Mouse (Mus musculus) testis, postnatal 10 days (tissue): ENCODE data around the gene Rnf34.

Source experiments
- DNase-seq: peaks from one replicate; pipeline ENCODE4 v3.0.0; 2021; ENCODE audit warnings: low spot score

Gene Rnf34

DNA sequence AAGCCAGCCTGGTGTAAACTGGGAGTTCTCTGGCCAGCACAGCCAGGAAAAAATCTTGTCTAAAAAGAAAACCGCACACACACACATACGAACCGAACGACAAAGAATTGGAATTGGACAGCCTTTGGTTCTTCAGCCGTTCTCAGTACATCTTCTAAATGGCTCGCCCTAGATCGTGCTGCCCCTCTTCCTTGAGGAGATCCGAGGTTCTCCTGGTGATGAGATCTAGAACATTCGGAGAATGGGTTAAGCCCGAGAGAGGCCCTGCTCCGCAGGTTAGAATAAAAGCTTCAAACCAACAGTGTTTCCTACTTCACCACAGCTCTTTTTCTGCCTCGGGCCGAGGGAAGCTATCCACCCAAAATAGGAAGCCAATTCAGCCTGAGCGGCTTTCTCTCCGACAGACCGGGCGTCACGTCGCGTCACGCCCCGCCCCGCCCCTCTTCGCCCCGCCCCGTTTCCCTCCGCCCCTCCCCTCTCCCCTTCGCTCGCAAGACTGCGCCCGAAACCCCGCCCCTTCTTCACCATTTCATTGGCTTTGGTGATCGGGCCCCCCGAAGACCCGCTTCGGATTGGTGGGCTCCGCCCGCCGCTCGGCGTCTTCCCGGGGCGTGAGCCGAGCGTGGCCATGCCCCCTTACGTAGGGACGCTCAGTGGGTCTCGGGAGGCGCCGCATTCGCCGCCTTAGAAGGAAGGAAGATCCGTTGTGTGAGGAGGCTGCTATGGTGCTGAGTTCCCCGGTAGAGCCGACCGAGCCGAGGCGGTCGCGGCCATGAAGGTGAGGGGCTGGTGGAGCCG lies at the start of gene Rnf34:
TSS of gene Rnf34 (plus strand) at position 528 of the 798 bp plus-strand sequence.
- peak; percentile 98 for DNase-seq

GRCm38 (mm10) chr5:122800345-122801010 lies 49.4 kb upstream of the Rnf34 start:
- no peak for DNase-seq

DNA sequence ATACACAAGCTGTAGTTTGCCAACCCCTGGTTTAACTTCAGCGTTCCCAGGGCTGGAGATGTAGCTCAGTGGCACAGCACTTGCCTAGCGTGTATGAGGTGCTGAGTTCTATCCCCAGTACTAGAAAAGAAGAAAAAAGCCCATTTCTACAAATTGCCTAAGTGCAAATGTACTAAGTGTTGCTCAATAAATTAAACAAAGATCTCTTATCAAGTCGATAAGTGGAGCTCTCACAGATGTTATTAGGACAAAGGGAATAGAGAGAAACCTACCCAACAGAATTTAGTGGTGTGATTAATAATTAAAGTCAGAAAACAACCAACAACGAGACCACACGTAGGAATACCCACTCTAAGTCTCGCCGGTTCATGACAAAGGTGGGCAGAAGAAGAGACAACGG lies 48.2 kb upstream of the Rnf34 start:
- DNase-seq = no peak

DNA sequence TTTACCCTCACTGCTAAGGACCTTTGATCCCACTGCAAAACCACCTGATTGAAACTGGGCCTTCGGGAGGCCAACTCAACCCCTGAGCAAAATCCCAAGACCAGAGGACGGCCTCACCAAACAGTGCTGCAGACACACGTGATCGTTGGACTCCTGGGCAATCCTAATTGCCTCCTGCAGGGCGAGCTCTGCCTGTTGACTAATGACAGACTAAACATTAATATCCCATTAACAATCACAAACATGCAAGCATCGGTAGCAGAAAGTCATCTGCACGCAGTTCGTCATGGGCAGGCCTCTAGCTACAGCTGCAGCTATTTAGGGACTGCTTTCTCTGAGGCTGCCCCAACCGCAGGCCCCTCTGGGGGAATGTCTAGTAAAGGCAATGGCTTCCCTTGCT lies 47.1 kb upstream of the Rnf34 start:
- no peak for DNase-seq

GRCm38 (mm10) chr5:122805503-122805902 lies 44.3 kb upstream of the Rnf34 start:
- no peak for DNase-seq

DNA sequence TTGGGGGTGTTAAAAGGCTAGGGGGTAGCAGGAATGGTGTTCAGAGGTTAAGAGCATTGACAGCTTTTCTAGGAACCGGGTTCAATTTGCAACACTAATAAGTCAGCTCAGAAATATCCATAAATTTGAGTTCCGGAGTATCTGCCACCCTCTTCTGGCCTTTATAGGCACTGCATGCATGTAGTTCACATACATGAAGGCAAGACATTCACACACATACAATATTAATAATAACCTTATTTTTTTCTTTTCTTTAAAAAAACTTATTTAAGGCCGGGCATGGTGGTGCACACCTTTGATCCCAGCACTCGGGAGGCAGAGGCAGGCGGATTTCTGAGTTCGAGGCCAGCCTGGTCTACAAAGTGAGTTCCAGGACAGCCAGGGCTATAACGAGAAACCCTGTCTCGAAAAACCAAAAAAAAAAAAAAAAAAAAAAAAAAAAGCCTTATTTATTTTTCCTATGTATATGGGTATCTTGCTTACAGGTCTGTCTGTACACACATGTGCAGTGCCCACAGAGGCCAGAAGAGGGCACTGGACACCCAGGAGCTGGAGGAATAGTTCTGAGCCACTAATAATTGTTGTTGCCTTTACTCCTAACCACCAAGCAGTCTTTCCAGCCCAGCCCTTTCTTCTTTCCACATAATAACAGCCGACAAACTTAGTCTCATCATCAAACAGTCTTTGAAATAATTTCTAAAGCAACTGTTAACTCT lies 38.3 kb upstream of the Rnf34 start:
- DNase-seq = peak; percentile 84

DNA sequence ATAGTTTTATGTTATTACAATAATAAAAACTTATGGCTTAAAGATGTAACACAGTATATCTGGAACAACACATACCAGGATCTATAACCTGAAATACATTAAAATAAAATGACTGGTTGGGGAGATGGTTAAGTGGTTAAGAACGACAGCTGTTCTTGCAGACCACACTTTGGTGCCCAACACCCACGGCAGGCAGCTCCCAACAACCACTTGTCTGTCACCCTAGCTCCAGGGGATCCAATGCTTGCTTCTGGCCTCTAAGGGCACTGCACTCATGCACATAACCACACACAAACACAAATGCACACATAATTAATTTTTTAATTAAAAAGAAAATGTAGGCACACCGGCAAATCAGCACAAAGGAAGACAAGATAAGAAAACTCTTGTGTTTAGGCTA lies 37.1 kb upstream of the Rnf34 start:
- DNase-seq = no peak

- peak; percentile 95 for DNase-seq
These were observed 28.9 kb upstream of the Rnf34 start, which contains the start of gene Anapc5 for GRCm38 (mm10) chr5:122820777-122821523. Gene Anapc5 (minus strand): TSS chr5:122821339.

DNA sequence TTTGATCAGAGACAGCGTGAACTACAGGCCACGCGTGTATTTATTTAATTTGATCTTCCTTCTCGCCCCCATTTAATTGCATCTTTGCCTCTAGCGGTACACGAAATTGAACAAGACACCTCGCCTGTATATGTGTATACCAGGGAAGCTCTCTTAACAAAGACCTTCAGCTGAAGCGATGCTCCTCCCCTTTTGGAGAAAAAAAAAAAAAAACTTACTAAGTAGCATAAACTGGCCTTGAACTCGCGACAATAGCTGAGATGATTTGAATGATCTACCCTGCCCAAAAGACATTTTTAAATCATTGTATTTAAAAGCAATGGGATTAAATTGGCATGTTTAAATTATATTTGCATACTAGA lies 28.3 kb upstream of the Rnf34 start:
- no peak for DNase-seq

DNA sequence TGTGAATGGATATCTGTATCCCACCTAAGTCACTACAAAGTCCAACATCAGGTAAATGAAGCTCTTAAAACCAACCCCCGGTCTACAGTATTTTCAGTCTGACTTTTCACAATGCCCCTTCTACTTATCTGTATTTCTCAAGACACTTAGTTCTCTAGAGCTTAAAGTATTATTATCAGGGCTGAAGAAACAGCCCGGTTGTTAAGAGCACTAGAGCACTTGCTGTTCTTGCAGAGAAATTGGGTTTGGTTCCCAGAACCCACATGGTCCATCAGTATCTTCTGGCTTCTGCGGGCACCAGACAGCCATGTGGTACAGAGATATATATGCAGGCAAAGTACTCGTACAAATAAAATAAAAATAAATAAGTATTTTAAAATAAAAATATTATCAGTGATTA lies 27.4 kb upstream of the Rnf34 start:
- no peak for DNase-seq

DNA sequence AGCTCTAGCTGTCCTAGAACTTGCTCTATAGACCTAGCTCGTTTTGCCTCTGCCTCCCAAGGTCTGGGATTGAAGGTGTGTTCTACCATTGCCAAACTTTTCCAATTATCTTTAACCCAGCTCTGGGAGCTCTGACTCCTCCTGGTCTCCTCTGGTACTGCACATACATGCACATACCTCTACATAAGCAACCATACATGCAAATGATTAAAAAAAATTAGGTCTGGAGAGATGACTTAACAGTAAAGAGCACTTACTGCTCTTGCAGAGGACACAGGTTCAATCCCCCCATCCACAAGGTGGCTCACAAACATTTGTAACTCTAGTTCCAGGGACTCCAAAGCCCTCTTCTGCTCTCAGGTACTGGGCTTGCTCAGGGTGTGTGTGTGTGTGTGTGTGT lies 25.9 kb upstream of the Rnf34 start:
- DNase-seq = no peak

DNA sequence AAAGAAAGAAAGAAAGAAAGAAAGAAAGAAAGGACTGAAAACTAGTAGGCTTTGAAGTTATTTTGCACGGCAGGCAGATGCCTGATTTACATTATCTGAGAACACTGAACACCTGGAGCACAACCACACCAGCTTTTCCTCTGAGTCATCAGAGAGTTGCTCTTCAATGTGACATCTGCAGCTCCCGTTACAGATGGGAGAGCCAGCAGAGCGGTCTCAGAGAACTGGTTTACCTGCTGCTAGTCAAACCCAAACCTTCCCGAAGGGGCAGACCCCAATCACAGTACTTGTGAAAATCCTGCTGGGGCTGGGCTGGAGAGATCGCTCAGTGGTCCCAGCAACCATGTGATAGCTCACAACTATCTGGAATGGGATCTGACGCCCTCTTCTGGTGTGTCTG lies 25.4 kb upstream of the Rnf34 start:
- no peak for DNase-seq

DNA sequence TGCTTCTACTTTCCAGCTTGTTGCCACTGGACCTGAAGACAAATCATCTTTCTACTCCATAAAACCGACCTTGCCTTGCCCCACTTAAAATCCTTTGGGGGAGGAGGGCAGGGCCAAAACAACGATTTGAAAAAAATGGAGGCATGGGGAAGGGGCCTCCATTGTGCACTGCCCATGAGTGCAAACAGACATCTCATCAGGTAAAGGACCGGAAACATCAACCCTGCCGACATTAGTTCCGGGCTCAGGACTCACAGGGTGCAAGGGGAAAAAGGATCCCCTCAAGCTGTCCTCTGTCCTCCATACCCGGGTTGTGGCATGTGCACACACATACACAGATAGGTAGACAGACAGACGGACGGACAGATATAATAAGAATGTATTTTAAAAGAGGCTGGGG lies 24.7 kb upstream of the Rnf34 start:
- no peak for DNase-seq

DNA sequence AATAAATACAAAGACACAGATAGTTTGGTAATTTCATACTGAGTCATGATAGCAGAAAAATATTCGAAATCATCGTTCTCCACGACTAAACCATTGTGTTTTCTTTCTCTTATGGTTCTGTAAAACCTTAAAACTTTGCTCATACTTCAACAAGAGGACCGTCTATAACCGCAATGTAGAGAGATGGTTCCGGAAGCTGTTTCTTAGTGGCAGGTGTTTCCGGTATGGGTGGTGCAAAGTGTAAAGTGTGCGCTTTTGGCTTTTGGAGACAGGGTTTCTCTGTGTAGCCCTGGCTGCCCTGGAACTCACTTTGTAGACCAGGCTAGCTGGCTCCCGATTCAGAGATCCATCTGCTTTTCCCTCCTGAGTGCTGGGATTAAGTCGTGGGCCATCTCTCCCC lies 17.3 kb upstream of the Rnf34 start:
- DNase-seq = no peak

DNA sequence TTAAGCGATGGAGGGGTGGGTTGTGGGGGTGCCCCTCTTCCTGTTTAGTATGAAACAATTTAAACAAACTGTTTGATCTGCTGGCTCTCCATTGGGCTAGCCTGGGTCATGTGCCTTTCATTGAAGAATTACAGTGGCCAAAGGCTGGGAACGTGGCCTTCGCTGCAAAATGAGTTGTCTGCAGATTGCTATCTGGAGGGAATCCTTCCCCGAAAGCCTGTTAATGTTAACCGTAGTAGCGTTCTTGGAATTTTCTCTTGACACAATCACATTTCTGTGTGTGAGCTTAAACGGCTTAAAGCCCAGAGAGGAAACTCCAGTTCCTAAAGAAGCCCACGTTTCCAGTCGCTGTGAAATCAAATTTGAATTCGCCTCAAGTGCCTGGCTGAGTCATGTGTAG lies 16.9 kb upstream of the Rnf34 start:
- DNase-seq = no peak

GRCm38 (mm10) chr5:122841126-122841525 lies 8.7 kb upstream of the Rnf34 start:
- DNase-seq = no peak

- DNase-seq = no peak
These were observed 6.0 kb upstream of the Rnf34 start for GRCm38 (mm10) chr5:122843799-122844198.

DNA sequence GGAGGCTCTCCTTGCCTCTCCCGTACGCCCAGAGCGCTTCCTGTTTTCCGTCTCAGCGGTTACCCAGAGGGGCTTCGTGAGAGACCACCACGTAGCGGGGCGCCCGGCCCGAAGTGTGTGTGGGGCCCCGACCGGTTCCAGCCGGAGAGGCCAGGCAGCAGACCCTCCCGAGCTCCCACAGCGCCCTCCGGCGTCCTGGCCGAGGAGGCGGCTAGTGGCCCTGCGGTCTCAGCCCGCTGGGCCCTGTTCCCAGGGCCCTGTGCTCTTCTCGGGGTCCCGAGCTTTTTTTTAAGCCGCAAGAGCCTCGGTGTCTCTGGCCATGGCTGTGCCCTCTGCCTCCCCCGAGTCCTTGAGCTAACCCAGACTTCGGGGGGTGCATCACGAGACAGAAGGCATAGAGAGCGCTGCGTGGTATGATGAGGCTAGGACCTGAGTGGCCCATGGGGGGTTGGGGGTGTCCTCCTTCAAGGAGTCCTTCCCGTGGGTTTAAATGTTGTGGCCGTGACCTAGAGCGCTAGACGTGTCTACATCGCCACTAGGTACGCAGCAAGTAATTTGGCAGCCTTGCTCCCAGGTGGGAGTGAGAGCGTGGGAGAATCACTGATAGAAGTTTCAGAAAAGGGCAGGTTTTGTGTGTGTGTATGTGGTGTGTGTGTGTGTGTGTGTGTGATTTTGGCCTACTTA lies 613 bp downstream of the Rnf34 start:
- peak; percentile 87 for DNase-seq

GRCm38 (mm10) chr5:122852611-122853010 lies 2.8 kb downstream of the Rnf34 start:
- no peak for DNase-seq

DNA sequence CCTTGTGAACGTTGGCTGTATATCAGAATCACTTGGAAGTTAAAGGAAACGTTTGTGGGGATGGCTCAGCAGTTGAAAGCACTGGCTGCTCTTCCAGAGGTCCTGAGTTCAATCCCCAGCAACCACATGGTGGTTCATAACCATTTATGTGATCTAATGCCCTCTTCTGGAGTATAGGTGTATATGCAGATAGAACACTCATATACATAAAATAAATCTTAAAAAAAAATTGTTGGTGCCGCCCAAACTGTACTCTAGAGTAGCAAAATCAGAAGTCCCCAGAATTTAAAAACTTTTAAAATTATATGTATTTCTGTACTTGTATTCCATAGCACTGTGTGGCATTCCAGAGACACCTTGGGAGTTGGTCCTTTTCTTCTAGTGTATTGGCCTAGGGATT lies 6.0 kb downstream of the Rnf34 start:
- no peak for DNase-seq

- no peak for DNase-seq
These were observed 13.2 kb downstream of the Rnf34 start for GRCm38 (mm10) chr5:122863053-122863452.

- DNase-seq = peak; percentile 18
These were observed 22.8 kb downstream of the Rnf34 start for GRCm38 (mm10) chr5:122872626-122873025.
